Mouse (Mus musculus) right cerebral cortex, postnatal 10 days (tissue): ENCODE results near the gene Prex1.
"Not testable (repeated sequence)": the region's sequence is repeated elsewhere in the genome, so short reads cannot be mapped to it uniquely, and the experiment has no call there.

ENCODE experiments used
- DNase-seq, 2 experiments: peaks; one replicate each; pipeline ENCODE4 v3.0.0; 2021; ENCODE audit warnings: low spot score in 2 of 2

The Prex1 gene

GRCm38 (mm10) chr2:166713690-166714426, at the start of gene Prex1:
Gene Prex1, minus strand, starts transcription at chr2:166713832.
- peak; percentile 98 for DNase-seq

- no peak for DNase-seq
Measured at GRCm38 (mm10) chr2:166757969-166758368, 44.3 kb upstream of the Prex1 start.

GRCm38 (mm10) chr2:166754760-166755159, 41.1 kb upstream of the Prex1 start:
- no peak for DNase-seq

- no peak for DNase-seq
Measured at GRCm38 (mm10) chr2:166754194-166754593, 40.6 kb upstream of the Prex1 start.

GRCm38 (mm10) chr2:166750620-166751191, 37.1 kb upstream of the Prex1 start:
- no peak for DNase-seq

GRCm38 (mm10) chr2:166746261-166746913, 32.8 kb upstream of the Prex1 start:
- not testable (repeated sequence) for DNase-seq

GRCm38 (mm10) chr2:166745849-166746248, 32.2 kb upstream of the Prex1 start:
- DNase-seq, result no peak

- peak; percentile 50 to 54 for DNase-seq
Measured at GRCm38 (mm10) chr2:166744433-166744832, 30.8 kb upstream of the Prex1 start.

GRCm38 (mm10) chr2:166743504-166743903, 29.9 kb upstream of the Prex1 start:
- no peak for DNase-seq

- DNase-seq, result no peak
Measured at GRCm38 (mm10) chr2:166741445-166741844, 27.8 kb upstream of the Prex1 start.

- no peak for DNase-seq
Measured at GRCm38 (mm10) chr2:166740396-166740795, 26.8 kb upstream of the Prex1 start.

GRCm38 (mm10) chr2:166737307-166737706, 23.7 kb upstream of the Prex1 start:
- peak; percentile 70 to 72 for DNase-seq

GRCm38 (mm10) chr2:166735469-166736001, 21.9 kb upstream of the Prex1 start:
- DNase-seq, result no peak

- DNase-seq, result no peak
Measured at GRCm38 (mm10) chr2:166732860-166733259, 19.2 kb upstream of the Prex1 start.

GRCm38 (mm10) chr2:166732146-166732545, 18.5 kb upstream of the Prex1 start:
- no peak for DNase-seq

GRCm38 (mm10) chr2:166731102-166731883, 17.7 kb upstream of the Prex1 start:
- DNase-seq, result not testable (repeated sequence)

- DNase-seq, result no peak
Measured at GRCm38 (mm10) chr2:166730567-166730915, 16.9 kb upstream of the Prex1 start.

GRCm38 (mm10) chr2:166729656-166730566, 16.3 kb upstream of the Prex1 start:
- peak in 1 of 2 experiments; percentile 48 for DNase-seq

- no peak for DNase-seq
Measured at GRCm38 (mm10) chr2:166729045-166729444, 15.4 kb upstream of the Prex1 start.

- DNase-seq, result no peak
Measured at GRCm38 (mm10) chr2:166728261-166728680, 14.6 kb upstream of the Prex1 start.

GRCm38 (mm10) chr2:166727790-166728189, 14.2 kb upstream of the Prex1 start:
- peak; percentile 69 to 83 for DNase-seq
